Mouse (Mus musculus) heart, postnatal 0 days (tissue): ENCODE measurements at regions not wholly inside any gene's neighbourhood (a gene's known extent, or its start where the extent isn't known, plus 50 kb on each side); places are given as distances from the start of the nearest gene placed in this dataset.
"Not testable (repeated sequence)": the region's sequence is repeated elsewhere in the genome, so short reads cannot be mapped to it uniquely, and the experiment has no call there.

ENCODE experiments used
- CTCF ChIP-seq: IDR thresholded peaks from 2 replicates; pipeline ENCODE4 v1.5.1; 2016; ENCODE audit warnings: antibody characterized with exemption, control low read depth, low read depth
- EP300 ChIP-seq: IDR thresholded peaks from 2 replicates; pipeline ENCODE4 v1.6.1; 2016; ENCODE audit warnings: antibody characterized with exemption, low read depth

- TF ChIP-seq EP300, CTCF: not testable (repeated sequence)
Measured at GRCm38 (mm10) chr10:22460818-22461479, 100.6 kb downstream of the Raet1d start.
